Mouse (Mus musculus): ENCODE measurements around the gene Iqsec3.

The Iqsec3 gene

DNA sequence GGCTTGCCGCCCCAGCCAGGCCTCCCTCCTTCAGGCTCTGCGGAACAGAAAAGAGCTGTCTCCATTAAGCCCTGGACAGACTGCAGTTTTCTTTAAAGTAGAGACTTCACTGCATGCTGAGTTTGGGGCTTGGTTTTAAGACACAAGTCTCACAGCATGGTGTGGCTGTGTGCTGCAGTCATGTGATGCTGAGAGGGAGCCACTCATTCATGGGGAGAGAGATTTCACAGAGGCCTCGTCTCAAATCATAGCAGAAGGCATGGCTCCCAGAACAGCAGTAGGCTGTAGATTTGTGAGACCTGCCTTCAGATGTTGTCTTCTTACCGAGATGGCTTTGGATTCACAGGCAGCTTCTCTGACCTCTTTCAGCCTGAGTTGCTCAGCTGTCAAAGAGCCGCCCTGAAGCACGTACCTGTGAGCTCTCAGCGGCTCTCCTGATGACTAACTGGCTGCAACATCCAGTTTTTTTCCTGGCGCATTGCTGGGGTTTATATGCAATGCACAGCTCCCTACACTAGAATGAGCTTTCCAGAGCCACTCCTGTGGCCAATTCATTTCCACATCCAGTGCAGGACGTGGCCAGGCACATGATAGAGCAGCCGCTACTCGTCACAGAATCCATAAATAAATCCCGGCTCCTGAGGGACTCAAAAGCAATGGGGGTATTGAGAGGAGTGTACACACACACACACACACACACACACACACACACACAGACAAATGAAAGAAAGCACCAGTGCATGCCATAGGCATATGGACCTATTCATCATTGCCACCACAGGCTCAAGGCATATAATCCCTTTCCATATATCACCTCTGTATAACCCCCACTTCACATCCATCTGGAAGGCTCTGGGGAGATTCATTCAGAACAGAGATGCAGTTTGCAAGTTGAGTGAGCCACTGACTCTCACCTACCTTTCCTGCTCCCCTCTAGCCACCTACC lies 18.7 kb downstream of the Iqsec3 start:
- in situ Hi-C loops (cut with MseI, MboI), result no loop called here

DNA sequence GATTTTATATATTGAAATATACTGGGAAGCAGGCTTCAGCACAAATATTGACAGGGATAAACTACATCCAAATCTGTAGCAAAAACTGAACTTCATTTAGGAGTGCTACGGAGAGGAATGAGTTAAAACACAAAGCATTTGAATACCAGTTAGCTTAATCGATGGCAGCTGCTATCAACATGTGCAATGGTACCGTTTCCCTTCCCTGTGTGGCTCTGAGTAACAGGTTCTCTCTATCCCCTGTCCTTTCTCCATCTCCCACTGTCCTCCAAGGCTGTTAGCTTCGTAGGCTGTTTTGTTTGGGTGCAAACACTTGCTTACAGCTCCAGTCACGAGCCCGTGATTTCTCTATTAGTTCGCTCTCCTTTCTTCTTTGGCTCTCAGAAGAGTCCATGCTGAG lies 19.7 kb downstream of the Iqsec3 start:
- in situ Hi-C loops (cut with MseI, MboI), result no loop called here

DNA sequence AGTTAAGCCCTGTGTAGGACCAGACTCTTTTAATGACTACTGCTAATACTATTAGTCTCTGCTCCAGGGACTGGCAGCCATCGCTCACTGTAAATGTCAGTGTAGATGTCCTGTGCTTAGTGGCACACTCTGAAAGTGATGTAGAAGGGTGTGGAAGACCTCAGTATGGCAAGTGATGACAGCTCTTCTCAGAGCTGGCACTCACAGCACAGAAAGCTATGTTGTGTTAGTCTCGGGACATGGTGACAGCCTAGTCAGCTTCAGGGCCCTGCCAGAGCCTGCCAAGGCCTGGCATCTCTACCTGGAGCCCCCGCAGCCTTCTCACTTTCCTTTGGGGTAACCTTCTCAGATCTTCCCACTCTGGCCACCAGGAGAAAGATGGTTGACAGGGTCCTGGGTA lies 21.8 kb downstream of the Iqsec3 start:
- in situ Hi-C loops (cut with MseI, MboI), result no loop called here

- in situ Hi-C loops (cut with MseI, MboI), result no loop called here
Measured at GRCm38 (mm10) chr6:121440696-121441220, 32.7 kb downstream of the Iqsec3 start.

GRCm38 (mm10) chr6:121424830-121425229 lies 48.6 kb downstream of the Iqsec3 start:
- in situ Hi-C loops (cut with MseI, MboI), result no loop called here

DNA sequence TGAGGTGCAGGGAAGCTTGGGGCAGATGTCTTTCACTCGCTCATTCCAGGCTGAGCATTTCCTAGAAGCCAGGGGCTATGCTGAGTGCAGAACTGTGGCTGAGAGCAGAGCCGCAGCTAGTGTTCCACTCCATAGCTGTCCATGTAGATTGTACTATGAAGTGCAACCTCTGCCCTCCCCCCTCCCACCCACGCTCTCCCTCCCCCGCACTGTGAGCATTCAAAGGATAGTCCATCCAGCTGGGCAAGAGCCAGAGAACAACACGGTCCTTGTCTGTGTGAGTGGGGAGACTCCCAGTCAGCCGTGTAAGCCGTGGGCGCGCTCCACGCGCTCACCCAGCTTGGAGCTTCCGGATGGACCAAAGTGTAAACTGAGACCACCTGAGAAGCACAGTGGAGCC lies 49.1 kb downstream of the Iqsec3 start:
- in situ Hi-C loops (cut with MseI, MboI), result no loop called here

- in situ Hi-C loops (cut with MseI, MboI), result no loop called here
Measured at GRCm38 (mm10) chr6:121412558-121413297, 60.8 kb downstream of the Iqsec3 start.

DNA sequence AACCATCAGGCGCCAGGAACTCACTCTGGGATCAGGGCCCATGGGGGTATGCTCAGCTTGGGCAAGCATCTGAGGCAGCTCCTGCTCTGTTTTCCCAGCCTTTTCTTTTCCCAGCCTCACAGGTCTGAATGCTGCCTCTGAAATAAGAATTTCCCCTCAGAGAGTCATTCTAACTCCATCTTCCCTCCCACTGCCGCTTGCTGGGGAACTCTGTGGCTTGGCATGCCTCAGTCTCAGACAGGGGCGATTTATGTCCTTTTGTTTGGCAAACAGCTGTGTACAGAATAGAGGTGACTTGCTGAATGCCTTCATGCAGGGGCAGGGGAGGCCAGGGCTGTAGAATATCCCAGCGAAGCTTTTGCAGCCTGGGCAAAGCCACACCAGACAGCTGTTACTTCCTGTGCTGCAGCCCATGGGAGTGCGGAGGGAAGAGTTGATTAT lies 65.9 kb downstream of the Iqsec3 start:
- in situ Hi-C loops (cut with MseI, MboI), result no loop called here

DNA sequence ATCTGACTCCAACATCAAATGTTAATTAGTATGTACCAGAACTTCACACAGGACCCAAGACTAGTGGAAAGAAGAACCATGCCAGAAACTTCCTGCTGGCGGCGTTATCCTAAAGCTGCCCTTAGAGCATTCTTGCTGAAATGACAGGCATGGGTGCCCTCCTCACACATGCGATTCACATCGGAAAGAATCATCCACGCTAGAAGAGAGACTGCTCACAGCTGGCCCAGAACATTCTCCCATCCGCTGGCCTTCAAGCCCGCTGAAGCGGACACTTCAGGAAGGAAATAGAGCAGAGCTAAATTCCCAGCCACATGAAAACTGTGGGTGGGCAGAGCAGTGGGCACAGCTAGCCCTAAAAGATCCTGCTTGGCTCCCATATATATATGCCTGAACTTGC lies 68.2 kb downstream of the Iqsec3 start:
- in situ Hi-C loops (cut with MseI, MboI), result no loop called here

- in situ Hi-C loops (cut with MseI, MboI), result no loop called here
Measured at GRCm38 (mm10) chr6:121402661-121403244, 70.7 kb downstream of the Iqsec3 start.

DNA sequence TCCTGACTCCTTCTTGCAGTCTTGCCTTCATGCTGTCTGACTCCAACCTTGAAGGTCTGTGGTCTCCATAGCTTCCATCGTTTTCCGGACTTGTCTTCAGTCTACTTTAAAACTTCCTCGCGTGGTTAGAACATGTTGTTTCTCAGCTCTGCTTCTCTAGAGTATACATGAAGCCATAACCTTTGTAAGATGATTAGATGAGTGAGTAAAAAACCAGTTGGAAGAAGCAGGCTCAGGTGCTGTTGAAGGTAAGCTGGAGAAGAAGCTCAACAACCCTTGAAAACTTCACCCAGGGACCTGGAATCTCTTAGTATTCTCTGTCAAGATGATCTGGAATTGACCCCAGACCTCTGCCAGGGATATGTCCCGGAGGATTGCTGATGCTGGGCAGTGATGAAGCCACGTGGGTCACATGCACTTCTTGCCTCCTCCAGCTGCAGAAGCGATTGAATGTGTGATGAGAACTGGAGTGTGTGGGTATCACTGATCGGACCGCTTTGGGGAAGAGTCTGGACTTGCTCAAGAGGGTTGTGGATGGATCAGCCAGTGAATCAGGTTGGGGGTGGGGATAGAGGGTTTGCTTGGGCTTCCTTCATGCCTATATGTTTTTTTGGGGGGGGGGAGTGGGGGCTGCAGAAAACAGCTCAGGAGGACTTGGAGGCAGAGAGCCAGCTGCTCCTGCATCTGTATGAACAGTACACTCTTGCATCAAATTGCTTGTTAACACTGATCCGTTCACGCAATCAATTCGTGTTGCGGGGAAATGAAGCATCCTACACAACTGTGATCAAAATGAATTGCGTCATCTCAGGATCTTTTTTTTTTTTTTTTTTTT lies 71.4 kb downstream of the Iqsec3 start:
- in situ Hi-C loops (cut with MseI, MboI), result no loop called here

DNA sequence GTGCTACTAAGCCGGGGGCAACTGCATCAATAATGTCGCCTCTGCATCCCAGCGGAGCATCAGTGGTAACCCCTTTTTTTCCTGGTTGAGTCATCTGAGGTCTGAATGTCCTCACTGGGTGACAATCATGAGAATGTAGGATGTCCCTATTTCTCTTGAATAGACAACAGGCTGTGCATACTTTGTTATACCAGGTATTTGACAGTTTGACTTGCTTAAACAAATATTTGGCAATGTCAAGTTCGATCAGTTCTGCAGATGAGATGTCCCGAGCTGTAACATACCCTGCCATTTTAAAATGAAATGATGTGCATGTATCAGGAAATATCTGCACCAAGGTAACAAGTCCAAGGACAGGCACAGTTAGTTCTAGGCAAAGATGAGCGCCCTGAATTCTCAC lies 72.3 kb downstream of the Iqsec3 start:
- in situ Hi-C loops (cut with MseI, MboI), result no loop called here

DNA sequence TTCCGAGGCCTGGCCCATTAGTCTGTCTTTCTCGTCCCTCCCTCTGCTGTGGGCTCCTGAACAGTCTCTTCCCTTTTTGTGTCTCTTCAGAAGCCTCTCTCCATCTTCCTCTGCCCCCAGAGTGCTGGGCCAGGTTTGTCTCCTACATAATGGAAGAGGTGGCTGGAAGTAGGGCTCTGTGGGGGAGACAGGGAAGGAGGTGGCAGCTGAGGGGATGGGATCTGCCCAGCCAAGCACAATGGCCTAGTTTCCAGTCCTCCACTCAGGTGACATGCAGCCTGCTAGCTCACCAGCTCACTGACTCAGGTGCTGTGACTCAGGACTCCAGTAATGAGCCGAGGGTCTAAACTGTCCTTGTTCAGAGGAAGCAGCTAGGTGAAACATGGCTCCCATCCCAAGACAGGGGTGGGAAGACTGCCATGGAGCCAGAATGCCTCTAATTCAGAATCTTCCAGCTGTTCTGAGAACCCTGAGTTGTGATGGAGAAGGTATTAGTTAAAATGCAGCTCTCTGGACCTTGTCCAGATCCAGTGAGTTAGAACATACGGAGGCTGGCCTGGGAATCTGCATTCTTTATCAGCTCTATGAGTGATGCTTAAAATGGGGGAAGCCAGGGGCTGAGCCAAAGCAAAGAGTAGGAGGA lies 80.7 kb downstream of the Iqsec3 start:
- in situ Hi-C loops (cut with MseI, MboI), result no loop called here

- in situ Hi-C loops (cut with MseI, MboI), result no loop called here
Measured at GRCm38 (mm10) chr6:121385397-121385796, 88.1 kb downstream of the Iqsec3 start.

DNA sequence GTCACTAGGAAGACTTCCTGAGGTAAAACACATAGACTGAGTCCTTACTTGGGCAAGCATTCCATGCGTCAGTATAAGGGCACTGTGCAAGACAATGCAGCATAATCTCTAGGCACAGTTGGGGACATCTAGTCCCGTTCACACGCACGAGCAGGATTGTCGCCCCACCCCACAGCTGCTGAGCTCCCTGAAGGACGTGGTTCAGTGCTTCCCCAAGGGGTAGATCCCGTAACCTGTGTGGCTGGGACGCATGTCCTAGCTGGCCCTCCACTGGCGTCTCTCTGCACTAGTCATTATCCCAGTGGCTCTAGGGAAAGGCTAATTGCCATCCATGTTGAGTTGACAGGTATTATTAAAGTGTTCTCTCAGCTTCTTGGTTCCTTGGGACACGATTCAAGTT lies 91.4 kb downstream of the Iqsec3 start:
- in situ Hi-C loops (cut with MseI, MboI), result no loop called here

GRCm38 (mm10) chr6:121380576-121380975 lies 92.9 kb downstream of the Iqsec3 start:
- in situ Hi-C loops (cut with MseI, MboI), result no loop called here

DNA sequence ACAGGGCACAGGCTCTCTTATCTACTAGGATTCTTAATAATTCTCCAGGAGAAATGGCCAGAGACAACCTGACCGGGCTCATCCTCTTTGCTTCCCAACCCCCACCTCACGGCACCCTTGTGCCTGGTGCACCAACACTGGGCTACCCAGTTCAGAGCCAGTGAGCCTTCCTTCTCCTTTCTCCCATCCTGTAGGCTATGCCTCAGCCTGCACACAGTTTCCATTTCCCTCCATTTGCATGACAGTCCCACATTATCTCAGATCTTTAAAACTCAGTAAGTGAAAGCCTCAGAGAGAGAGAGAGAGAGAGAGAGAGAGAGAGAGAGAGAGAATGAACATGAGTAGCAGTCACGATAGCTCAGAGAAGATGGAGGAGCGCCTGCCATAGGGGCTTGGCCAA lies 95.2 kb downstream of the Iqsec3 start:
- in situ Hi-C loops (cut with MseI, MboI), result no loop called here

DNA sequence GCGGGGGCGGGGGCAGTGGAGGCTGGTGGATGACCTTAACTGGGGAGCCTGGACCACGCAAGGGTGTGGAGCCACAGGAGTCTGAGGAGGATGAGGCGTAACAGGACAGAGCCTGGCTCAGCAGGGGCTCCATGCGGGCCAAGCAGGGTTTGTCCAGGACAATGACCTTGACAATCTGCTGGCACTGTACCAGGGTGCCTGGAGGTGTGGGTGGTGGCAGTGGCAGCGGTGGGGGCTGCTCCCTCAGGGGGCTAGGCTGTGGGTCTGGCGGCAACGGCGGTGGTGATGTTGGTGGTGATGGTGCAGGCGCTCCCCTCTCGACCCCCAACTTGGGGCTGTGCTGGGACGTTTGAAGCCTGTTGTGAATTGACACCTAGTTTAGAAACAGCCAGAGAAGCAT lies 97.3 kb downstream of the Iqsec3 start:
- in situ Hi-C loops (cut with MseI, MboI), result no loop called here

- in situ Hi-C loops (cut with MseI, MboI), result no loop called here
Measured at GRCm38 (mm10) chr6:121371197-121371980, 102.1 kb downstream of the Iqsec3 start.

- in situ Hi-C loops (cut with MseI, MboI), result no loop called here
Measured at GRCm38 (mm10) chr6:121367099-121367498, 106.4 kb downstream of the Iqsec3 start.
